Mouse (Mus musculus) gastrocnemius, adult 2 months (tissue): ENCODE measurements around the gene Als2cr12. TPM values are rescaled to one million over a fixed set of nuclear protein-coding genes. Genes with fewer than 3 reads are reported as not detected.
"Not testable (repeated sequence)": the region's sequence is repeated elsewhere in the genome, so short reads cannot be mapped to it uniquely, and the experiment has no call there.

Source experiments
- DNase-seq: peaks from one replicate; pipeline ENCODE4 v3.0.0; 2022
- H3K27ac ChIP-seq: fragments of 200-600 bp; 2 replicates; pipeline ENCODE4 v1.8.1; 2022; ENCODE audit warnings: mild to moderate bottlenecking
- H3K4me3 ChIP-seq: fragments of 200-600 bp; 2 replicates; pipeline ENCODE4 v1.8.1; 2022; ENCODE audit warnings: mild to moderate bottlenecking, moderate library complexity
- CTCF ChIP-seq: fragments of 200-600 bp; IDR thresholded peaks from 2 replicates; pipeline ENCODE4 v1.8.1; 2022; ENCODE audit warnings: antibody characterized with exemption, mild to moderate bottlenecking, moderate library complexity
- intact Hi-C: fragments of 180-260 bp; cut with DNase I; formaldehyde crosslinking; loops from one replicate; pipeline ENCODE4 v1.15.1; 2025
- total RNA-seq, 2 experiments: library from RNA; stranded (reverse); gene quantifications; 2 replicates each; pipeline ENCODE4 v1.2.3; 2021

Als2cr12 gene
- total RNA-seq, 2 experiments from 2014 or later = not detected

- Histone ChIP-seq H3K27ac (peak overlapping the region; percentile 96), H3K4me3 (peak overlapping the region; percentile 88)
- no peak for TF ChIP-seq CTCF
- intact Hi-C loops = no loop called here
- DNase-seq = no peak
Measured at GRCm38 (mm10) chr1:58716162-58716882, 20.5 kb upstream of the Als2cr12 start.

GRCm38 (mm10) chr1:58715536-58715935, 19.7 kb upstream of the Als2cr12 start:
- H3K27ac ChIP-seq = peak overlapping the region; percentile 96
- intact Hi-C loops = no loop called here
- no peak for DNase-seq
- peak overlapping the region; percentile 88 for H3K4me3 ChIP-seq
- no peak for TF ChIP-seq CTCF

- no peak for TF ChIP-seq CTCF
- no peak for DNase-seq
- Histone ChIP-seq H3K4me3 (peak overlapping the region; percentile 88), H3K27ac (peak overlapping the region; percentile 96)
- intact Hi-C loops = loop anchor here (5.0 kb wide), 2 partner anchors 33 to 292 kb away; partner anchors contain the start of gene Clk1
Measured at GRCm38 (mm10) chr1:58714361-58714760, 18.6 kb upstream of the Als2cr12 start.

GRCm38 (mm10) chr1:58713893-58714231, 18.1 kb upstream of the Als2cr12 start:
- intact Hi-C loops = loop anchor here (2.0 to 5.0 kb wide), 3 partner anchors 33 to 292 kb away; partner anchors contain the start of gene Clk1
- no peak for TF ChIP-seq CTCF
- DNase-seq = peak; percentile 86
- peak overlapping the region; percentile 96 for H3K27ac ChIP-seq
- H3K4me3 ChIP-seq = peak overlapping the region; percentile 88

- Histone ChIP-seq H3K27ac (peak overlapping the region; percentile 96), H3K4me3 (peak overlapping the region; percentile 88)
- peak; percentile 25; the same call in 1 of the 2 replicates for TF ChIP-seq CTCF
- intact Hi-C loops = loop anchor here (2.0 to 5.0 kb wide), 3 partner anchors 34 to 291 kb away; partner anchors contain the start of gene Clk1
- peak; percentile 76 for DNase-seq
Measured at GRCm38 (mm10) chr1:58713081-58713892, 17.5 kb upstream of the Als2cr12 start.

- peak overlapping the region; percentile 88 for H3K4me3 ChIP-seq
- DNase-seq = peak; percentile 42
- intact Hi-C loops = loop anchor here (2.0 to 5.0 kb wide), 3 partner anchors 35 to 290 kb away; partner anchors contain the start of gene Clk1
- TF ChIP-seq CTCF = no peak
- peak overlapping the region; percentile 96 for H3K27ac ChIP-seq
Measured at GRCm38 (mm10) chr1:58712076-58713061, 16.6 kb upstream of the Als2cr12 start.

GRCm38 (mm10) chr1:58711365-58712016, 15.7 kb upstream of the Als2cr12 start, which contains the start of gene Cflar:
TSS of gene Cflar (plus strand) at chr1:58711508.
- Histone ChIP-seq H3K27ac (peak within 1 kb of the TSS; percentile 96), H3K4me3 (peak within 1 kb of the TSS; percentile 88)
- intact Hi-C loops = loop anchor here (2.0 to 5.0 kb wide), 3 partner anchors 36 to 289 kb away; partner anchors contain the start of gene Clk1
- peak; percentile 88 for DNase-seq
- TF ChIP-seq CTCF = no peak

- Histone ChIP-seq H3K27ac (peak overlapping the region; percentile 96), H3K4me3 (peak overlapping the region; percentile 88)
- DNase-seq = no peak
- no peak for TF ChIP-seq CTCF
- intact Hi-C loops = loop anchor here (5.0 kb wide), 2 partner anchors 36 to 289 kb away; partner anchors contain the start of gene Clk1
Measured at GRCm38 (mm10) chr1:58710711-58711364, 15.0 kb upstream of the Als2cr12 start.

- H3K4me3 ChIP-seq, DNase-seq: not testable (repeated sequence)
- intact Hi-C loops = loop anchor here (5.0 kb wide), 2 partner anchors 37 to 288 kb away; partner anchors contain the start of gene Clk1
- peak; percentile 28; the same call in 1 of the 2 replicates for TF ChIP-seq CTCF
- peak overlapping the region; percentile 96 for H3K27ac ChIP-seq
Measured at GRCm38 (mm10) chr1:58710043-58710442, 14.3 kb upstream of the Als2cr12 start.

- H3K27ac ChIP-seq, DNase-seq, H3K4me3 ChIP-seq, intact Hi-C loops: not testable (repeated sequence)
Measured at GRCm38 (mm10) chr1:58700580-58701162, 4.9 kb upstream of the Als2cr12 start.

GRCm38 (mm10) chr1:58699988-58700387, 4.2 kb upstream of the Als2cr12 start:
- no peak for TF ChIP-seq CTCF
- intact Hi-C loops = no loop called here
- DNase-seq = no peak
- no peak overlapping the region for H3K27ac ChIP-seq
- no peak overlapping the region for H3K4me3 ChIP-seq
